Mouse (Mus musculus) stomach, embryonic 14.5 days (tissue): Measurements from ENCODE around the gene Gsc2. TPM values are rescaled to one million over a fixed set of nuclear protein-coding genes. Genes with fewer than 3 reads are reported as not detected.
"Not testable (repeated sequence)": the region's sequence is repeated elsewhere in the genome, so short reads cannot be mapped to it uniquely, and the experiment has no call there.

Source experiments
- ATAC-seq: fragments of 200-750 bp; cut with Nextera tagmentation; 2 replicates; pipeline ENCODE4 v1.8.0; 2017; ENCODE audit warnings: low read depth, moderate TSS enrichment; ENCODE audit not compliant: insufficient number of reproducible peaks, insufficient read depth, low FRiP score
- H3K27ac ChIP-seq: fragments of 300-500 bp; sonication (generic); 2 replicates; pipeline ENCODE4 v1.5.1; 2014; ENCODE audit warnings: mild to moderate bottlenecking, low read length, moderate library complexity, mixed read lengths
- H3K27me3 ChIP-seq: fragments of 300-500 bp; sonication (generic); 2 replicates; pipeline ENCODE4 v1.6.1; 2014; ENCODE audit warnings: low read length, control low read depth, mixed read lengths; ENCODE audit not compliant: control insufficient read depth, insufficient read depth
- H3K36me3 ChIP-seq: fragments of 300-500 bp; sonication (generic); 2 replicates; pipeline ENCODE4 v1.6.1; 2014; ENCODE audit warnings: mild to moderate bottlenecking, control low read depth, low read length, moderate library complexity, mixed read lengths; ENCODE audit not compliant: control insufficient read depth, insufficient read depth
- H3K4me1 ChIP-seq: fragments of 300-500 bp; sonication (generic); 2 replicates; pipeline ENCODE4 v1.6.1; 2014; ENCODE audit warnings: low read length, control low read depth, mixed read lengths; ENCODE audit not compliant: control insufficient read depth, insufficient read depth
- H3K4me2 ChIP-seq: fragments of 300-500 bp; sonication (generic); replicated peaks from 2 replicates; pipeline ENCODE4 v1.6.1; 2014; ENCODE audit warnings: low read depth, low read length, control low read depth
- H3K4me3 ChIP-seq: fragments of 300-500 bp; sonication (generic); 2 replicates; pipeline ENCODE4 v1.5.1; 2014; ENCODE audit warnings: low read depth, low read length, control low read depth
- H3K9ac ChIP-seq: fragments of 300-500 bp; sonication (generic); replicated peaks from 2 replicates; pipeline ENCODE4 v1.6.1; 2014; ENCODE audit warnings: low read depth, mild to moderate bottlenecking, control low read depth, low read length, moderate library complexity, mixed read lengths
- H3K9me3 ChIP-seq: fragments of 300-500 bp; sonication (generic); 2 replicates; pipeline ENCODE4 v1.6.1; 2016; ENCODE audit warnings: low read depth, low read length, control low read depth; ENCODE audit not compliant: control insufficient read depth
- WGBS: fragments of 180-500 bp; shearing (Covaris S2); extraction: QIAGEN DNeasy Blood & Tissue Kit; methylation state at CpG from one replicate; pipeline ENCODE4 v1.1.7; 2014; 5-methylcytosine and 5-hydroxymethylcytosine counted together
- polyA plus RNA-seq: library from polyadenylated mRNA; unstranded; fragments of >200 nt; fragmentation: Nextera tagmentation; extraction: Ambion mirVana; gene quantifications from 2 replicates; pipeline ENCODE4 v1.2.1, GENCODE M21; 2014

Gene Gsc2
- not detected in 2 replicates for polyA plus RNA-seq

DNA sequence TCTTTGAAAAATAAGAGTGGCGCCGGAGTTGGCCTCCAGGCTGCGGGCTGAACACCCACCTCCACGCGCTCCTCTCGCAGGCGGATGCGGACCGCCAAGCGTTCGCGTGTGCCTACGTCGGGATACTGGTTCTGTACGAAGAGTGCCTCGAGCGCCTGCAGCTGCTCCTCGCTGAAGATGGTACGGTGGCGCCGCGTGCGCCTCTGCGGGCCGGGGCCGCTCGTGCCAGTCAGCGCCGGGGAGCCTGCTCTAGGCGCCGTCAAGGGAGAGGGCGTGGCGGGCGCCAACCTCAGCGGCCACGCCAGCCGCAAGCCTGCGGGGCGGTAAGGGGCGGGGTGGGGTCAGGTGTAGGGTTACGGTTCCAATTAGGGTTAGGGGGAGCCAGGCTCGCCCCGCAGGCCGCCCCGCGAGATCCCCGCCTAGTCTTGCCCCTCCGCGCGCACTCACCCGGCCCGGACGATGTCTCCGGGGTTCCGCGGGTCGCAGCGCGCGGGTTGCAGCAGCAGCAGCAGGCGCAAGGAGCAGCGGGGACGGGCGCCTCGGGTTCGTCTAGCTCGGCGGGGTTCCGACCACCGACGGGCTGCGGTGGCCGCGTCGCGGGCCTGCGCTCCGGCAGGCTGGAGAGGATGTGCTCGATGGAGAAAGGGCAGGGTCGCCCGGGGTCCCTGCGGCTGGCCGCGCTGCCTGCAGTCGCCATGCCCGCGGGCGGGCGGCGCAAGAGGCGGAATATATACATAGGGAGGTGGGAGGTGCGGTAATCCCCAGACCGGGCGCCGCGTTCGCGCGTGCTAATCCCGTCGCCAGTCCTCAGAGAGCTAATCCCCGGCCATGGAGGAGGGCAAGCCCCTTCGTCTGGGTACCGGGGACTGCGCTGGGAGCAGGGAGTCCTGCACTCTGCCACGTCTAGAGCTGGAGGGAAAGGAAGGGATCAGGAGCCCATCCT is at the start of gene Gsc2:
Gsc2 (minus strand) TSS at position 753 of the 943 bp plus-strand sequence.
- no peak; the same call in 1 of the 2 replicates for ATAC-seq
- no peaks in the 10 kb centered on the region for H3K36me3 ChIP-seq
- 1% methylated on average over 96 of the region's 106 CpGs for WGBS

GRCm38 (mm10) chr16:17962091-17962490 is 47.2 kb upstream of the Gsc2 start:
- Histone ChIP-seq H3K4me2 (no peak overlapping the region), H3K9ac (no peak overlapping the region), H3K27me3 (no peaks in the 10 kb centered on the region), H3K9me3 (no peaks in the 10 kb centered on the region), H3K4me1 (no peaks in the 10 kb centered on the region), H3K4me3 (no peak overlapping the region), H3K36me3 (no peaks in the 10 kb centered on the region), H3K27ac (no peak overlapping the region)
- no peak for ATAC-seq
- 78% methylated on average over 7 of the region's 7 CpGs for WGBS

More for the DNA sequence above, at the start of gene Gsc2:
- H3K27ac ChIP-seq = no peak within 1 kb of the TSS
- H3K27me3 ChIP-seq = peaks cover 40% of the 10 kb centered on the region
- H3K4me2 ChIP-seq = peak within 1 kb of the TSS; percentile 59
- H3K4me3 ChIP-seq = peak within 1 kb of the TSS; percentile 35
- H3K4me1 ChIP-seq = peaks cover 12% of the 10 kb centered on the region
- H3K9me3 ChIP-seq = no peaks in the 10 kb centered on the region
- no peak within 1 kb of the TSS; the same call in 1 of the 2 replicates for H3K9ac ChIP-seq

DNA sequence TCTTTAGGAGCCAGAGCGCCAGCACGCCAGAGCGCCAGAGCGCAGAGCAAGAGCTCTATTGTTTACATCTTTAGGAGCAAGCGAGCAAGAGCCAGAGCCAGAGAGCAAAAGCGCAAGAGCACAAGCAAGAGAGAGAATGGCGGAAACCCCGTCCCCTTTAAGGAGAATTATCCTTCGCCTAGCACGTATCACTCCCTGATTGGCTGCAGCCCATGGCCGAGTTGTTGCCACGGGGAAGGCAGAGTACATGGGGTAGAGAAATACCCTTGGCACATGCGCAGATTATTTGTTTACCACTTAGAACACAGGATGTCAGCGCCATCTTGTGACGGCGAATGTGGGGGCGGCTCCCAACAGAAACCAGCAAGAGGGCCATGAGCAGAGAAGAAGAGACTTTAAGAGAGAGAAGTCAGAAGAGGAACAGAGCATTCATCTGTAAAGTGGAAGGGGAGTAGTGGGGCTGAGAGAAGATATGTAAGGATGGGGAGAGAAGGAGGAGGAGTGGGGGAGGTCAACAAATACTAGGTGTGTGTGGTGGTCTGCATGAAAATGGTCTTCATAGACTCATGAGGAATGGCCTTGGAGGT is 41.3 kb upstream of the Gsc2 start:
- H3K27ac ChIP-seq, H3K4me1 ChIP-seq, H3K9me3 ChIP-seq, H3K27me3 ChIP-seq, ATAC-seq, H3K4me3 ChIP-seq, H3K4me2 ChIP-seq, H3K36me3 ChIP-seq, H3K9ac ChIP-seq: not testable (repeated sequence)
- 96% methylated on average over 16 of the region's 17 CpGs for WGBS

- H3K4me3 ChIP-seq = no peak overlapping the region
- H3K27me3 ChIP-seq = no peaks in the 10 kb centered on the region
- 84% methylated on average over 4 of the region's 4 CpGs for WGBS
- no peaks in the 10 kb centered on the region for H3K9me3 ChIP-seq
- H3K36me3 ChIP-seq = no peaks in the 10 kb centered on the region
- no peak overlapping the region for H3K4me2 ChIP-seq
- no peak overlapping the region for H3K9ac ChIP-seq
- H3K27ac ChIP-seq = no peak overlapping the region
- H3K4me1 ChIP-seq = no peaks in the 10 kb centered on the region
- ATAC-seq = no peak
These were observed 36.8 kb upstream of the Gsc2 start for GRCm38 (mm10) chr16:17951618-17952017.

DNA sequence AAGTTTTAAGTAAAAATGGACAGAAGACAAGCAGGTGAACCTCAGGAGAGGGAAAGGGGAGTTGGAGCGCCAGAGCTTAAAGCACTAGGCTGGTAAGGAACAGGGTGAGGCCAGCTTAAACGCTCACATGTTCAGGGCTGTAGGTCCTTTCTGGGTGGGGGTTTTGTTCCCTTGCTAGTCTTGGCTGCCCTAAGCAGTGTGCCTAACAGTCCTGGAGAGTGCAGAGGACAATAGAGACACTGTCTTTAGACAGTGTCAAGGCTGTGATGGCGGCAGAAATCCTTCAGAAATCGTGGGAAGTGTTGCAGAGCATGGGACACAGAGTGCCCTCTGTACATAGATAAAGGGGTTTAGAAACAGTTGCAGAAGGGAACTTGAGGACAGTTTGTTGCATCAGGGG is 35.2 kb upstream of the Gsc2 start:
- H3K9me3 ChIP-seq = no peaks in the 10 kb centered on the region

DNA sequence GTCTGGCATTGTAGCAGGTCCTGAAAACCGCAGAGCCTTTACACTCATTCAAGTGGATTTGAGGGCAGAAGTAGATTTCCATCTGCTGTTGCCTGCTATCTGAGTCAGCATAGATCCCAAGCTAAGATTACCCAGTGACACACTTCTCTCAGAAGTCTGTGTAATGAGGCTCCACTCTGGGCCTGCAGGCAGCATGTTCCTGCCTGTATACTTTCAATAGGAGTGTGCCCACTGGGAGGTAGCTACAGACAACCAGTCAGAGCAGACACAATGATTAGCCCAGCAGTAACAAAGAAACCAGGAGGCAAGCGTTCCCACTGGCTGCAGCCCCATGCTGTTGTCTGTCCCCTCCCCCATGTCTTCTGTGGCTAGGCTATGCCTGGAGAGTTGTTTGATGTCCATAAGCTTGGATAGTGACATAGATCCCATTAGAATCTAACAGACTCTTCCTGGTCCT is 34.6 kb upstream of the Gsc2 start:
- H3K36me3 ChIP-seq = no peaks in the 10 kb centered on the region
- H3K4me1 ChIP-seq = no peaks in the 10 kb centered on the region
- H3K9me3 ChIP-seq = no peaks in the 10 kb centered on the region
- H3K27me3 ChIP-seq = no peaks in the 10 kb centered on the region
- WGBS = 38% methylated on average over 2 of the region's 2 CpGs
- no peak overlapping the region for H3K4me2 ChIP-seq
- H3K27ac ChIP-seq = no peak overlapping the region
- ATAC-seq = no peak
- no peak overlapping the region for H3K9ac ChIP-seq
- no peak overlapping the region for H3K4me3 ChIP-seq

More for the DNA sequence above, 35.2 kb upstream of the Gsc2 start:
- H3K9ac ChIP-seq = no peak overlapping the region
- H3K4me2 ChIP-seq = no peak overlapping the region
- no peaks in the 10 kb centered on the region for H3K36me3 ChIP-seq
- WGBS = 68% methylated on average over 4 of the region's 4 CpGs
- H3K4me1 ChIP-seq = no peaks in the 10 kb centered on the region
- H3K4me3 ChIP-seq = no peak overlapping the region
- no peak for ATAC-seq
- H3K27ac ChIP-seq = no peak overlapping the region
- H3K27me3 ChIP-seq = no peaks in the 10 kb centered on the region

GRCm38 (mm10) chr16:17945081-17945831 is 30.4 kb upstream of the Gsc2 start:
- Histone ChIP-seq H3K36me3 (no peaks in the 10 kb centered on the region), H3K27ac (no peak overlapping the region), H3K4me2 (no peak overlapping the region), H3K9ac (no peak overlapping the region), H3K4me3 (no peak overlapping the region), H3K4me1 (no peaks in the 10 kb centered on the region), H3K27me3 (no peaks in the 10 kb centered on the region), H3K9me3 (no peaks in the 10 kb centered on the region)
- WGBS = 48% methylated on average over 7 of the region's 7 CpGs
- 0 out of 2 replicates have a peak, but pooled peaks have one; percentile 42 for ATAC-seq

GRCm38 (mm10) chr16:17943466-17943865 is 28.6 kb upstream of the Gsc2 start:
- Histone ChIP-seq H3K36me3 (no peaks in the 10 kb centered on the region), H3K27ac (no peak overlapping the region), H3K9ac (no peak overlapping the region), H3K4me1 (no peaks in the 10 kb centered on the region), H3K4me3 (no peak overlapping the region), H3K27me3 (no peaks in the 10 kb centered on the region), H3K9me3 (no peaks in the 10 kb centered on the region), H3K4me2 (no peak overlapping the region)
- WGBS = 55% methylated on average over 8 of the region's 8 CpGs
- no peak for ATAC-seq
